Mouse (Mus musculus) mouse embryonic stem cell (cell line): ENCODE results near the gene Hrh3.

ENCODE experiments used
- in situ Hi-C, 2 experiments: fragments of 300-500 bp; cut with MboI; formaldehyde crosslinking; loops; 1 replicate in 1 of 2; 3 replicates in 1 of 2; pipeline ENCODE4 v1.14.3; 2019 to 2020; ENCODE audit warnings: low sequenced_read_pairs in 2 of 2, low pct_unique_long_range_greater_than_20kb in 1 of 2, mixed read lengths in 1 of 2; ENCODE audit not compliant: unreplicated experiment in 1 of 2

The Hrh3 gene

GRCm38 (mm10) chr2:180077622-180078021 is 26.7 kb downstream of the Hrh3 start:
- in situ Hi-C loops = no loop called here

GRCm38 (mm10) chr2:180072886-180073285 is 31.4 kb downstream of the Hrh3 start:
- in situ Hi-C loops = no loop called here

GRCm38 (mm10) chr2:180071671-180072070 is 32.6 kb downstream of the Hrh3 start:
- in situ Hi-C loops = no loop called here

- in situ Hi-C loops = no loop called here
Measured at GRCm38 (mm10) chr2:180070481-180071453, 33.5 kb downstream of the Hrh3 start, which contains the start of gene Mtg2. Gene Mtg2 (plus strand): TSS chr2:180070588.

- in situ Hi-C loops = no loop called here
Measured at GRCm38 (mm10) chr2:180069770-180070480, 34.4 kb downstream of the Hrh3 start.

- in situ Hi-C loops = no loop called here
Measured at GRCm38 (mm10) chr2:180063338-180064131, 40.8 kb downstream of the Hrh3 start.

- in situ Hi-C loops = no loop called here
Measured at GRCm38 (mm10) chr2:180053001-180053400, 51.3 kb downstream of the Hrh3 start.

GRCm38 (mm10) chr2:180051986-180052733 is 52.1 kb downstream of the Hrh3 start:
- in situ Hi-C loops = no loop called here

- in situ Hi-C loops = no loop called here
Measured at GRCm38 (mm10) chr2:180050986-180051385, 53.3 kb downstream of the Hrh3 start.
